Mouse (Mus musculus) bone marrow macrophage, adult 2 months (primary cell): ENCODE results near the gene 2310033P09Rik.

Experiments used
- CTCF ChIP-seq: IDR thresholded peaks from 2 replicates; pipeline ENCODE4 v1.5.1; 2012; ENCODE audit warnings: low read depth, mild to moderate bottlenecking, low read length, moderate library complexity
- POLR2A ChIP-seq: IDR thresholded peaks from 2 replicates; pipeline ENCODE4 v1.6.1; 2012; ENCODE audit warnings: mild to moderate bottlenecking, low read depth, low read length, borderline replicate concordance

DNA sequence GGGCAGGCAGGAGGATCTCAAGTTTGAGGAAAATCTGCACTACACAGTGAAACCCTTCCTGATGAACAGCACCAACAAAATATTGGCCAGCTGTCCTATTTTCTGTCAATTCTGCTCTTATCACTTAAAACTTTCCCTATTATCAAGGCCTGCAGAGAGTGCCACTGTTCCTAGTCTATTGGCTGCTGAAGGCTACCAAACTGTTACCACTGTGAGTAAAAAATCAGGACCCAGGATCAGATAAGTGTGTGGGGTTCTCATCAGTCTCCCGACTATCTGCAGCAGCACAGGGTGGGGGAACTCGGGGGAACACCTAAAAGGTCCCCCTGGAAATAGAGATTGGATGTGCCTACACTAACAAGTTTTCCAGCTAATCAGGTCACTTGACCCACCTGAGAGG is 17.0 kb downstream of the 2310033P09Rik start:
- TF ChIP-seq CTCF, result no peak
- TF ChIP-seq POLR2A, result no peak
